Mouse (Mus musculus) megakaryocyte, embryonic 14.5 days (primary cell): ENCODE measurements around the gene Ralgapa2.

Experiments
- FLI1 ChIP-seq: IDR thresholded peaks from 2 replicates; pipeline ENCODE4 v1.6.1; 2012; ENCODE audit warnings: low read length, inconsistent platforms, mixed read lengths
- GATA1 ChIP-seq: IDR thresholded peaks from 3 replicates; pipeline ENCODE4 v1.6.1; 2012; ENCODE audit warnings: mixed read lengths, low read length, inconsistent platforms, borderline replicate concordance

- no peak for TF ChIP-seq GATA1
- no peak for TF ChIP-seq FLI1
These were observed 151.1 kb downstream of the Ralgapa2 start for GRCm38 (mm10) chr2:146361076-146361475.
